ENCODE assay signal across 9 mouse cellular contexts in genomic region chr7:31051321-31052021, GRCm38 (mm10). TPM values are rescaled to one million over a fixed set of nuclear protein-coding genes. Genes with fewer than 3 reads are reported as not detected.
DNase-seq lines count a peak whose midpoint lies in the region; ATAC-seq lines count a peak whose summit lies in the region.
"Had no signal": no experiment of that assay in that cellular context is flagged by ENCODE, and none has a peak within 500 bp of the region (broad histone marks: within the 10 kb centered on the region; RNA-seq: fewer than 3 reads in every experiment).

Gene Fxyd7 (minus strand): TSS chr7:31051467.

- whole genome bisulfite sequencing in heart, embryonic 11.5 days (ENCODE audit: insufficient replicate concordance) = 2% methylated on average over 27 of the region's 28 CpGs
- WGBS in embryonic facial prominence, embryonic 12.5 days = 2% methylated on average over 24 of the region's 28 CpGs
- 2% methylated on average over 27 of the region's 28 CpGs for WGBS in intestine, embryonic 16.5 days
- WGBS in midbrain, embryonic 16.5 days = 0% methylated on average over 20 of the region's 28 CpGs

- H3K9ac ChIP-seq in heart, embryonic 11.5 days (ENCODE audit: low read depth, low read length) = no peak within 1 kb of the TSS
- no peak within 1 kb of the TSS for H3K9ac ChIP-seq in embryonic facial prominence, embryonic 12.5 days
- H3K9ac ChIP-seq in intestine, embryonic 16.5 days (ENCODE audit: low read depth, low read length) = 0 out of 2 replicates have a peak within 1 kb of the TSS, but pooled peaks have one; percentile 43
- H3K9ac ChIP-seq in midbrain, embryonic 16.5 days (ENCODE audit: low read depth, low read length) = peak within 1 kb of the TSS; percentile 67

- no peaks in the 10 kb centered on the region for H3K9me3 ChIP-seq in heart, embryonic 11.5 days (replicated peaks; ENCODE audit: control insufficient read depth, low read length)
- H3K9me3 ChIP-seq in embryonic facial prominence, embryonic 12.5 days = no peaks in the 10 kb centered on the region
- H3K9me3 ChIP-seq in intestine, embryonic 16.5 days (ENCODE audit: control insufficient read depth, low read length) = no peaks in the 10 kb centered on the region
- no peaks in the 10 kb centered on the region for H3K9me3 ChIP-seq in midbrain, embryonic 16.5 days (replicated peaks; ENCODE audit: control insufficient read depth, low read length, poor library complexity, severe bottlenecking)

- H3K4me1 ChIP-seq in heart, embryonic 11.5 days (ENCODE audit: control insufficient read depth, insufficient read depth, low read length) = peaks cover 38% of the 10 kb centered on the region
- peaks cover 66% of the 10 kb centered on the region for H3K4me1 ChIP-seq in embryonic facial prominence, embryonic 12.5 days
- H3K4me1 ChIP-seq in intestine, embryonic 16.5 days (ENCODE audit: control insufficient read depth, insufficient read depth, low read length) = peaks cover 45% of the 10 kb centered on the region
- peaks cover 40% of the 10 kb centered on the region for H3K4me1 ChIP-seq in midbrain, embryonic 16.5 days (ENCODE audit: control insufficient read depth, insufficient read depth, low read length)

- no peak for DNase-seq in heart, postnatal 14 days
- peak; percentile 38 for DNase-seq in CD4-positive helper T cell, adult 2 months (ENCODE audit: low read depth, low spot score)
- DNase-seq in gastrocnemius, postnatal 10 days = no peak
- DNase-seq in lung, postnatal 4 days = no peak

- peak within 1 kb of the TSS; percentile 58 for H3K4me2 ChIP-seq in heart, embryonic 11.5 days
- H3K4me2 ChIP-seq in embryonic facial prominence, embryonic 12.5 days (replicated peaks) = peak within 1 kb of the TSS; percentile 56
- peak within 1 kb of the TSS; percentile 34 for H3K4me2 ChIP-seq in intestine, embryonic 16.5 days (ENCODE audit: low read depth, low read length)
- H3K4me2 ChIP-seq in midbrain, embryonic 16.5 days (ENCODE audit: low read length) = peak within 1 kb of the TSS; percentile 65

- peaks cover 39% of the 10 kb centered on the region for H3K27me3 ChIP-seq in heart, embryonic 11.5 days (ENCODE audit: control insufficient read depth, insufficient read depth, low read length)
- peaks cover 63% of the 10 kb centered on the region for H3K27me3 ChIP-seq in embryonic facial prominence, embryonic 12.5 days
- H3K27me3 ChIP-seq in intestine, embryonic 16.5 days (replicated peaks; ENCODE audit: control insufficient read depth, insufficient read depth, low read length) = peaks cover 48% of the 10 kb centered on the region
- peaks cover 23% of the 10 kb centered on the region for H3K27me3 ChIP-seq in midbrain, embryonic 16.5 days (ENCODE audit: control insufficient read depth, insufficient read depth, low read depth, low read length)

- H3K4me3 ChIP-seq in heart, embryonic 11.5 days (ENCODE audit: low read depth, low read length) = peak within 1 kb of the TSS; percentile 32
- peak within 1 kb of the TSS; percentile 24 for H3K4me3 ChIP-seq in embryonic facial prominence, embryonic 12.5 days
- peak within 1 kb of the TSS; percentile 13 for H3K4me3 ChIP-seq in intestine, embryonic 16.5 days (ENCODE audit: low read length)
- peak within 1 kb of the TSS; percentile 53 for H3K4me3 ChIP-seq in midbrain, embryonic 16.5 days (ENCODE audit: low read depth, low read length)

- intact Hi-C loops in heart, postnatal 14 days (cut with DNase I) = no loop called here

- no peaks in the 10 kb centered on the region for H3K36me3 ChIP-seq in heart, embryonic 11.5 days (ENCODE audit: control insufficient read depth, insufficient read depth, low read length)
- H3K36me3 ChIP-seq in embryonic facial prominence, embryonic 12.5 days = no peaks in the 10 kb centered on the region
- no peaks in the 10 kb centered on the region for H3K36me3 ChIP-seq in intestine, embryonic 16.5 days (ENCODE audit: control insufficient read depth, insufficient read depth, low read length)
- H3K36me3 ChIP-seq in midbrain, embryonic 16.5 days (ENCODE audit: control insufficient read depth, insufficient read depth, low read length) = no peaks in the 10 kb centered on the region

- no peak within 1 kb of the TSS for H3K27ac ChIP-seq in heart, embryonic 11.5 days (ENCODE audit: low read depth, low read length)
- no peak within 1 kb of the TSS for H3K27ac ChIP-seq in embryonic facial prominence, embryonic 12.5 days
- H3K27ac ChIP-seq in intestine, embryonic 16.5 days (ENCODE audit: low read length) = no peak within 1 kb of the TSS
- peak within 1 kb of the TSS; percentile 70; the same call in 1 of the 2 replicates for H3K27ac ChIP-seq in midbrain, embryonic 16.5 days (ENCODE audit: low read length)

- no peak for ATAC-seq in heart, embryonic 11.5 days (replicated peaks; ENCODE audit: insufficient number of reproducible peaks, low FRiP score, low TSS enrichment)
- no peak for ATAC-seq in embryonic facial prominence, embryonic 12.5 days (ENCODE audit: insufficient number of reproducible peaks, insufficient read depth, low FRiP score, low TSS enrichment)
- no peak for ATAC-seq in intestine, embryonic 16.5 days
- peak; percentile 29 for ATAC-seq in midbrain, embryonic 16.5 days

RNA-seq across cellular contexts. Expression of gene Fxyd7, which starts in this region (rescaled TPM):
- polyA plus RNA-seq in heart, embryonic 11.5 days (2014; fragmentation: Nextera tagmentation; extraction: Ambion mirVana) = 2.5 and 4.9 TPM in 2 replicates
- total RNA-seq in heart, postnatal 14 days (2021) = 1 to 10 TPM; 1.1 to 1.3 TPM
- 26.0 and 36.0 TPM in 2 replicates for polyA plus RNA-seq in embryonic facial prominence, embryonic 12.5 days (2016; fragmentation: Nextera tagmentation; extraction: Ambion mirVana)
- 20.1 and 22.0 TPM in 2 replicates for polyA plus RNA-seq in intestine, embryonic 16.5 days (2015; fragmentation: Nextera tagmentation; extraction: Ambion mirVana)
- 188 and 270 TPM in 2 replicates for polyA plus RNA-seq in midbrain, embryonic 16.5 days (2015; fragmentation: Nextera tagmentation; extraction: Ambion mirVana)
- 1 to 10 TPM; 2.4 to 2.6 TPM for total RNA-seq in gastrocnemius, postnatal 10 days (2021)
- total RNA-seq: MEL had no signal

Comparison
In these comparisons a context has a peak if more than half of its experiments do, and no peak if none do; other contexts are left out.
1. H3K9ac ChIP-seq: peak in intestine, embryonic 16.5 days (single experiment) and midbrain, embryonic 16.5 days (single experiment); none in heart, embryonic 11.5 days (single experiment) and embryonic facial prominence, embryonic 12.5 days (single experiment).
2. Peak in every context shown above with its lines, with median percentiles within 50 percentile points of each other: H3K4me2 ChIP-seq and H3K4me3 ChIP-seq.